Mouse (Mus musculus) c-Kit-positive CD71-positive TER-119-negative erythroid progenitor cells, embryonic 14.5 days (primary cell): ENCODE measurements around the gene Dnaic1.
A peak's percentile ranks its signal among the peaks of the same experiment; 100 is the strongest.

Experiments
- DNase-seq: peaks from one replicate; pipeline ENCODE4 v3.0.0-alpha.2; 2013; ENCODE audit warnings: low read depth

Gene Dnaic1

DNA sequence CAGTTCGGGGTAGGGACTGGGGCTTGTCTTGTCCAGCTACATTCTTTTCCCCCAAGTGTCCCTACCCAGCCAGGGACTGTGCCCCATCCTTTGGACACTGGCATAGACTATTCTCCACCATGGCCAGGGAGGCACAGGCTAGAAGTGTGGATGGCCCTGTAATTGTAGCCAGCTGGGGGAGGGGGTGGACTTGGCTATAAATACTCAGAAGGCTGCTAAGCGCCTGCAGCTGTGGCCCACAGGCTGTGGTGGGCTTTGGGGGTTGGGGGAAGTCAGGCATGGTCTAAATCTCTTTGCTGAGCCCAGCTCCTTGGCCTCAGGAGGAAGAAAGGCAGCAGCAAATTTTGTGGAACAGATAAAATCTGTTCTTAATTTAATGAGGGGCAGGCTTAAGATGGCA lies 66.3 kb downstream of the Dnaic1 start:
- no peak for DNase-seq

DNA sequence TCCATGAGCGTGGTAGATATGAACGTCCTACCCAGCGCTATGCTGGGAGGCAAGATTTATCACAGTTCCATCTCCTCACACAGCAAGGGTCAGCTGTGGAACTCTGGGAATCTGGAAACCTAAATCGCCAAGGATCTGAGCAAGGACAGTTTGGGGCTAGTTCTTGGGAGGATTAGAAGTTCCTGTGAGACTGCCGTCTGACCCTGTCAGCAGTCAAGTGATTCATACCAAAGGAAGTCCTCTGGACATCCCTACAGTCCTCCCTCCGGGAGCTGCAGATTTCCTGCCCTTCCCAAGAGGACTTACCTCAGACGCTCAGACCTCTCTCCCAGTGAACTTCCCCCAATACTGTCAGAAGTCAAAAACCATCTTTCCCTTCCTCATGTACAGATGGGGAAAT lies 66.8 kb downstream of the Dnaic1 start:
- no peak for DNase-seq

DNA sequence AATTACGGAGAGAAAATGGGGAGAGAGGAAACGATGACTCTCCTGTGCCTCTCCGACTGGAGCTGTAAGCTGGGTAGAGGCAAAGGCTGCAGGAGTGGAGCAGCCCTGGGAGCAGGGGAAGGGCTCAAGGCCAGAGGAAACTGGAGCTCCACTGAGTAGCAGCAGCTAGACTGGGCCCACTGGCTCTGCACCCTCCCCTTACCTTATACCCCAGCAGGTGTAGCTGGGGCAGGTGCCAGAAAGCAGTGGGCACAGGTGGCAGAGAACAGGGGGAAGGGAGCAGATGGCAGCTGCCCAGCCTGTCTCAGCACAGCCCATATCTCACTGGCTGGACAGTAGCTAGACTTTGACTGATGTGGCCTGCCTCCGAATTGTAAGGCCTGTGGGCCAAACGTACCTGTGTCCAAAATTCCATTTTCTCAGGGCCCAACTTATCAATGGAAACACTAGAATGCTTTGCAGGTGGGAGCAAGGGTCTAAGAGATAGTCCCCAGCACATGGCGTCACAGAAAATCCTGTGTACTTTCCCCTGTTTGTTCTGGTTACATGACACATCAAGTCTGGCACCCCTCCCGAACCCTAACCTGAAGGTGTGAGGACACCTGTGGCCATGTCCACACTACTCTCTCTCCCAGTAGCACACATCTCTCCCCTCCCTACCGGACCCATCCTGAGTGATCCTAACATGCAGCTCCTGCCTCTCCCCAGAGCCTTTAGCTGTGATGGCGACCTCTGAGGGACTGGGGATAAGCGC lies 67.5 kb downstream of the Dnaic1 start:
- no peak for DNase-seq

DNA sequence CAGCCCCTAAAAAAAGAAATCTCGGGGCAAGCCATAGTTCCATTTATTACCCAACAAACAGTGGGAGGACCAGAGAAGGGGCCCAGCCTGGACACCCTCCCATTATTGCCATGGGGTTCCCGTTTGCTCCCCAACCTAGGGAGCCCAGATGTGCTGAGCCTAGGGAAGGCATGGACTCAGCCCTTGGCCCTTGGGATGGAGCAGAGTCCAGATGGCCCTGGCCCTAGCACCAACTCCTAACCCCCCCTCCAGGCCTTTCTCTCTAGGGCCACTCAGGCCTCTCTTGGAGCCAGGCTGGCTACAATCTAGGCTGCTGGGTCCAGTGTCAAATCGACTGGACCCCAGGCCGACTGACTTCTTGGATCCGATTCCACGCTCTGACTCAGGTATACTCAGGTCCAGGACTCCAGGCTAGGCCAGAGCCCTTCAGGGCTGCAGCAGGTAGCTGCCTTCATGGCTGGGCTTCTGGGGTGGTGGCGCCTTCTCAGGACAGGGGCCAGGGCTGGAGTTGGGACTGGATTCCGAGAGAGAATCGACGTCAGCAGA lies 68.7 kb downstream of the Dnaic1 start:
- DNase-seq, result no peak

DNA sequence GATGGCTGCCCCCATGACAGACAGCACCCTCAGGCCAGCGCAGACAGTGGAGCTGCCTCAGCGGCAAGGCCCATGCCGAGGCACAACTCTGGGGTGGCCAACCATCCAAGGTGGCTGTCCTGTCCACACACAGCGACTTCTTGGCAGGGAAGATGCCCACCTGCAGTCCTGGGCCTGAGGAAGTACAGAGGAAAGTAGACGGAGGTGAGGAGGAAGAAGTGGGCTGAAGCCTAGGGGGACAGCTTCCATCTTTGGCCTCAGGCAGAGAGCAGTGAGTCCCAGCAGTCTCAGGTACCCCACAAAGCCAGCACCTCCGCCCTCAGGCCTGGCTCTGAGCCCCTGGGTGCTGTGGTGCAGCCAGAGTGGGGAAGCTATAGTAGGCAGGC lies 69.2 kb downstream of the Dnaic1 start:
- no peak for DNase-seq

DNA sequence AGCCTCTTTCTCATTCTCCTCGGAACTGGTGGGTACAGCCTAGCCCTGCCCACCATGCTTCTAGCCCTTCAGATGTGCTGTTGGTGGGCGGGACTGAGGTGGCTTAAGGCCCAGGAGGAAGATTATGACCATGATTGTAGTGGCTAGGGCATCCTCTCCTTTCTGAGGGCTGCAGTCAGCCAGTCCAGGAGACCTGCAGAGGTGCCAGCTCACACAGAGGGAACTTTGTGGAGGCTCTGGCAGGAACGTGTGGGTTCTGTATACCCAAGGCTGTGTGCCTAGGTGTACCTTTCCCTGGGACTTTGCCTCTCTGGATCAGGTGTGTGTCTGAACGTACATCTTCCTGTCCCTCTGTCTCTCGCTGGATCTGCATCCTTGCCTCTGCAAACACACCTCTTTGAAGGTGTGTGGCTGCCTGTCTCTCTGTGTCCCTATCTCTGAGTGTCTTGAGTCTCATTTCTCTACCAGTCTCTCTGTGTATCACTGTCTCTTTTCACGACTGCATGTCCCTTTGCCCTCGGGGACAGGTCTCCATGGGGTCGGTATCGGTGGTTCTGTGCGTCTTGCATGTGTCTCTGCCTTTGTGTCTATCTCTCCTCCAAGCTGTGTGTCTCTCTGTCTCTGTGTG lies 69.8 kb downstream of the Dnaic1 start:
- DNase-seq, result no peak

DNA sequence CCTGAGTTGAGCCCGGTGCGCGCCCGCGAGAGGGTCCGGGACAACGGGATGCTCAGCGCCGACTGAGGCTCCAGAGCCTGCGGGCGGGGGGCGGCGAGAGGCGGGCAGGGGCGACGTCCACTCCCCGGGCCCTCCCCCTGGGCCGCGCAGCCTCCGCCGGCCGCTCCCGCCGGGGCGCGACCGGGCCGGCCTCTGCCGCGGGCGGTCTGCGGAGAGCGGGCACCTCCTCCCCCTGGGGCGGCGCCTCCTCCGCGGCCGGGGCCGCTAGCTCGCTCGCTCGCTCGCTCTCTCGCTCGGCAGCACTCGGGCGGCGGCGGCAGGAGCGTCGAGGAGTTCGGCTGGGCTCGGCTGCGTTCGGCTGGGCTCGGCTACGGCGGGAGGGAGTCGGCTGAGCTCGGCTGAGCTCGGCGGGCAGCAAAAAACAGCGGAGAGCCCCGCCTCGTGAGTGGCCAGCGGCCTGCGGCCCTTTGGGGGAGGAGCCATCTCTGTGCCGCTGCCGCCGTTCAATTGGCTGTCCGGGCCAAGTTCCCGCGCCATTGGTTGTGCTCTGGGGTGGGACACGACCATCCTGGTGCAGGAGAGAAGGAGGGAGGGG lies 70.4 kb downstream of the Dnaic1 start, which contains the start of gene Enho:
Gene Enho, minus strand, starts transcription at position 412 of the 595 bp plus-strand sequence.
- peak; percentile 82 for DNase-seq

DNA sequence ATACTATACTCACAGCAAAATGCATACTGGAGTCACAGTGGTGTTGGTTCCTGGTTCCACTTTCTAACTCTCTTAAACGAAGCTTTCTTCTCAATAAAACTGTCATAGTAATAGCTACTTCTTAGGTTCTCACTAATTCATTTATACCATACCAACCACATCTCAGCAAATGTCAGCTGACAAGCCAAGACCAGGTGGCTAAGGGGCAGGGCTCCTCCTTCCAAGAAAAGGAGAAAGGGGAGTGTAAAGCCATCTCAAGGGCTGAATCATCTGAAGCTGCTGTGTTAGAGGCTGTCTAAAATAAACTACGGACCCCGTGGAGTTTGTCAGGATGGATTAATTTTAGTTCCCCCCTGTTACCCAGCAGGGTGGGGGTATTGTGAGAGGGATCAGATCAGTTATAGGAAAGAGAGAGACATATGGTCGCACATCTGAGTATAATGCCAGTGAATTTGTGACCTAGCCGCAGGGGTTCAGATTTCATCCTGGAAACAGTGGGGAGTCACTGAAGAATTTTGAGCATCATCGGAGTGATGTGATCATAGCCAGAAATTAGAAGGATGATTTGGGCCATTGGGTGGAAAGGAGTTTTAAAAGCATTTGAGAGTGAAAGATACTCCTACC lies 71.7 kb downstream of the Dnaic1 start:
- DNase-seq, result no peak

DNA sequence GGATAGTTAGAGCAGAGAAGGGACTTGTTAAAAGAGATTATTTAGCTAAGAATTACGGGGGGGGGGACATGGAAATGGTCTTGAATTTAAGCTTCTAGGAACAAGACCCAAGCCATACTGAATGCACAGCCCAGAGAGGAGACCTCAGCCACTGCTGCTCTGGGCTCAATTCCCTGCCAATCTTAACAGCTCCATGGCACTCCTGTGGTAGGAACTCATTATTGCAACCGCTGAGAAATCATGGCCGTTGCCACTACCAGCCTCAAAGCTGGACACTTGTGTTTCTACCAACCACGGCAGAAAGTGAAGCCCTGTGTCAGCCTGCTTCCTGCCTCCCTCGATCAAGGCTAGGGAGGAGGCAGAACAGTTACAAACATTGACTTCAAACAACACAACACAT lies 75.9 kb downstream of the Dnaic1 start:
- DNase-seq, result no peak

DNA sequence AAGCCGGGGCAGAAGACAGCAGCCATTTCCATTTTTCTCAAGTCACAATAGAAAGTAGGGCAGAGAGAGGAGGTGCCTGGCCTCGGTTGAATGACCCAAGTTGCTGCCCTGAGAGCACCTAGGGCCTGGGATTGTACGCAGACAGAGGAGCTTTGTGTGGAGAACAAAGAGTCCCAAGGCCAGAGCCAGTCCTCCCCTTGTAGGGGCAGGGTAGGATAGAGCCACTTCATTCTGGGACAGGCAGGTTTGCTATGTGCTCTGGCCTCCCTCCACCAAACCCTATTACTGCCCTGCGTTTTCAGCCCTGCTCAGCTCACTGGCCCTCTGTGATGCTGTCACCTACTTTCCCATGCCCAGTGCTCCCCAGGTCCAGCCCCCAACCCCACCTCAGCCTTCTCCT lies 78.6 kb downstream of the Dnaic1 start:
- DNase-seq, result no peak

DNA sequence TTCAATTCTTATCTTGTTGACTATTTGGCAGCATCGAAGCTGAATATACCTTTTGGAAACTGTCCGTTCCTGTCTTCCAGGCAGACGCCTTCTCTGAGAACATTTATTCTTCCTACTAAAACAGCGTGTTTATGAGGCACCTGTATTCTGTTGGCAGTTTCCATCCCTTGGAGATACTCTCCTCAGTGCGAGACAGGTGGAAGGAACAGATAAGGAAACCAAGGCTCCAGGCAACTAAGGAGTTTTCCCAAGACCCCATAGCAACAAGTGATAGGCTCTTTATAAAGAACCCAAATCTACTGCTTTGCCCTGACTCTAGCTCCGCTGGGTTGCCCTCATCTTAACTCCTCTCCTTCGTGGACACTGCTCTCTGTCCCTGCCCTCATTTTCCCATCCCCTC lies 79.1 kb downstream of the Dnaic1 start:
- no peak for DNase-seq

GRCm38 (mm10) chr4:41653296-41653695 lies 83.7 kb downstream of the Dnaic1 start:
- DNase-seq, result no peak

- no peak for DNase-seq
Measured at GRCm38 (mm10) chr4:41653730-41654129, 84.2 kb downstream of the Dnaic1 start.

DNA sequence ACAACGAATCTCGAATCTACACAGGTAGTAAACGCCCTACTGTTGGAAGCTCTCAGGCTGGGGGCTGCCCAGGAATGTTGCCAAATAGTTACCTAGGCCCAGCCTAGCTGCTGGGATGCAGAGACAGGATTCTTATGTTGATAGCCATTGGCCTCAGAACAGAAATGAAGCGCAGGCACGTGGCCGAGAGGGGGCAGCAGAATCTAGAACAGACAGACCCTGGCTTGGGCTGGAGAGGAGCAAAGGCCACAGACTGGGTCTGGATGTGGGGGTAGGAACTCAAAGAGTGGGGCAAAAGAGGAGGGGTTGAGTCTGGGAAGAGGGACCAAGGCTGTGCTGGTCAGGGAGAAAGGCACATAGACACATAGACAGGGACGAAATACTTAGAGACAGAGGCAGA lies 84.6 kb downstream of the Dnaic1 start:
- no peak for DNase-seq

DNA sequence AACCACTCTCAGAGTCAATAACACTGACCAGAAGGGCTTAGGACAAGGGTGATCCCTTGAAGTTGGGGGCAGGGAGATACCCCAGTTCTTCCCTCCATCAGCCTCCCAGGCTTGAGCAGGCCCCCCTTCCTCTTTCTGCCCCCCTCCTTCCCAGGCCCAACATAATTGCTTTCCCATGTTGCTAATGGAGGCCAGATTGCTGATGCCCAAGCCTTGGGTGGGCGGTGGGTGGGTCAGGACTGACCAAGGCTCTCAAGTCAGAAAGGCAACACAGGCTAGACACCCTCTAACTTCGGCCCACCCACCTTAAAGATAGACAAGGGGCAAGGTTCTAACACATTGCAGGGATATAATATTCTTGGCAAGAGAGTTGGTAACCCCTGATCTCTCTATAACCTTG lies 86.0 kb downstream of the Dnaic1 start:
- DNase-seq, result no peak

- DNase-seq, result no peak
Measured at GRCm38 (mm10) chr4:41658566-41659384, 89.2 kb downstream of the Dnaic1 start.

- no peak for DNase-seq
Measured at GRCm38 (mm10) chr4:41659556-41659955, 90.0 kb downstream of the Dnaic1 start.

DNA sequence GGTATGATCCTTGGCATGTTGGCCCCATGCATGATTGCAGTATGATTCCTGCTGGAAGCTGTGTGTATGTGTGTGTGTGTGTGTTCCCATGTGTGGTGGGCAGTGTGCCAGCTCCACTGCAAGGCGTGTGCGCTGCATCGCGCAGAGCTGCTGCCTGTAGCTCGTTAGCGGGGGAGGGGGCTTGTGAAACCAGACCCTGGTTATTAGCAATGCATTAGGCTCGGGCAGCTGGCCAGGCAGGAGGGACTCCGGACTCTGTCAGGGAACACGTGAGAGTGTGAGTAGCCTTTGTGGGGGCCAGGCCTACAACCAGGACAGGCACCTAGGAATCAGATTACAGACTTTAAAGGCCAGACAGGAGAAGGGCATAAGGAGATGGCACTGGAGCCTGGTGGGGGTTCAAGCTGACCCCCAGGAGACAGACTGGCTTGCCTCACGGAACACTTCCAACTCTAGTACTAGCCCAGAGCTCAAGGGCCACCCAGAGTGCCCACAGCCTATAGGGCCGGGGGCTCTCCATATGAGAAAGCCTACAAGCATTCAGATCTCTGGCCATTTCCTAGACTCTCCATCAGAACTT lies 91.4 kb downstream of the Dnaic1 start:
- no peak for DNase-seq

- no peak for DNase-seq
Measured at GRCm38 (mm10) chr4:41662723-41663122, 93.1 kb downstream of the Dnaic1 start.

- DNase-seq, result no peak
Measured at GRCm38 (mm10) chr4:41663614-41664013, 94.0 kb downstream of the Dnaic1 start.

DNA sequence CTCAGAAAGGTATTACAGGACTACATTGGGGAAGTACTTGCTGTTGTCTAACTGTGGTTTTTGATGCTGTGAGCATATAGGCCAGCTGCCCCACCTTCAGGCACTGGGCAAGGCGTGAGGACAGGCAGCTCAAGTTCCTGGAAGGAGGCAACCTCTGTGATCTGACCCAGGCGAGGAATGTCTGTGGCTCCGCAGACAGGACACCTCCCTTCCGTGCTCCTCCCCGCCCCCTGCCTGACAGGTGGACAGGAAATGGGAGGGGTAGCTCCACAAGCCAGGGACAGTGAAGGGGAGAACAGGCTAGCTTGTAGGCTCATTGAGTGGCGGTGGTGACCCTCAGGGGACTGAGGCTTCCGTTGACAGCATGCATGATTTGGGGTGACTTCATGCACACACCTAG lies 95.0 kb downstream of the Dnaic1 start:
- DNase-seq, result no peak
